Mouse (Mus musculus): Measurements from ENCODE around the gene Zcchc7. TPM values are rescaled to one million over a fixed set of nuclear protein-coding genes. Genes with fewer than 3 reads are reported as not detected.

Zcchc7 gene
- polyA plus RNA-seq, 2 experiments, result 8.8 to 12.3 TPM

GRCm38 (mm10) chr4:44931732-44932131, 176.1 kb downstream of the Zcchc7 start:
- Histone ChIP-seq H3K36me3 (replicated peaks; ENCODE audit: control insufficient read depth, insufficient read depth, low read depth) (peaks cover 2% of the 10 kb centered on the region), H3K9ac (replicated peaks) (no peak overlapping the region), H3K27me3 (ENCODE audit: control insufficient read depth, insufficient read depth, low read length) (no peaks in the 10 kb centered on the region), H3K4me2 (ENCODE audit: low read depth) (no peak overlapping the region), H3K4me1 (replicated peaks; ENCODE audit: control insufficient read depth in 2 of 2, insufficient read depth in 2 of 2, low read length in 1 of 2) (no peaks in the 10 kb centered on the region), H3K27ac (no peak overlapping the region), H3K9me3 (ENCODE audit: control insufficient read depth, low read length) (no peaks in the 10 kb centered on the region), H3K4me3 (ENCODE audit: insufficient read depth in 1 of 2, low read depth in 2 of 2, low read length in 2 of 2) (no peak overlapping the region)
- DNase-seq (ENCODE audit: low read depth in 3 of 3, low spot score in 3 of 3) (no peak), ATAC-seq (ENCODE audit: insufficient read depth) (no peak)
- 81% methylated on average over 6 of the region's 6 CpGs for WGBS (ENCODE audit: insufficient replicate concordance)
- TF ChIP-seq EP300 (IDR thresholded peaks at IDR 0.05; ENCODE audit: low read depth) (no peak), CTCF (IDR thresholded peaks at IDR 0.05; ENCODE audit: low read depth) (no peak)

- Histone ChIP-seq H3K9ac (replicated peaks) (no peak overlapping the region), H3K27me3 (ENCODE audit: control insufficient read depth, insufficient read depth, low read length) (no peaks in the 10 kb centered on the region), H3K27ac (no peak overlapping the region), H3K4me1 (replicated peaks; ENCODE audit: control insufficient read depth in 2 of 2, insufficient read depth in 2 of 2, low read length in 1 of 2) (peaks cover 0 to 5% of the 10 kb centered on the region in 2 experiments; a peak in 1 of 4 replicates), H3K36me3 (replicated peaks; ENCODE audit: control insufficient read depth, insufficient read depth, low read depth) (no peaks in the 10 kb centered on the region), H3K9me3 (ENCODE audit: control insufficient read depth, low read length) (no peaks in the 10 kb centered on the region), H3K4me2 (ENCODE audit: low read depth) (no peak overlapping the region), H3K4me3 (ENCODE audit: insufficient read depth in 1 of 2, low read depth in 2 of 2, low read length in 2 of 2) (no peak overlapping the region)
- DNase-seq (ENCODE audit: low read depth in 3 of 3, low spot score in 3 of 3) (no peak), ATAC-seq (ENCODE audit: insufficient read depth) (no peak)
- 58% methylated on average over 8 of the region's 8 CpGs for WGBS (ENCODE audit: insufficient replicate concordance)
- TF ChIP-seq EP300 (IDR thresholded peaks at IDR 0.05; ENCODE audit: low read depth) (no peak), CTCF (IDR thresholded peaks at IDR 0.05; ENCODE audit: low read depth) (no peak)
Measured at GRCm38 (mm10) chr4:44938359-44939340, 183.0 kb downstream of the Zcchc7 start.

GRCm38 (mm10) chr4:44939576-44940249, 184.0 kb downstream of the Zcchc7 start:
- WGBS (ENCODE audit: insufficient replicate concordance), result 73% methylated on average over 14 of the region's 14 CpGs
- TF ChIP-seq CTCF (IDR thresholded peaks at IDR 0.05; ENCODE audit: low read depth) (no peak), EP300 (IDR thresholded peaks at IDR 0.05; ENCODE audit: low read depth) (no peak)
- ATAC-seq (ENCODE audit: insufficient read depth), result no peak
- no peak overlapping the region for H3K9ac ChIP-seq (replicated peaks)
- H3K36me3 ChIP-seq (replicated peaks; ENCODE audit: control insufficient read depth, insufficient read depth, low read depth), result no peaks in the 10 kb centered on the region
- H3K4me3 ChIP-seq (ENCODE audit: insufficient read depth in 1 of 2, low read depth in 2 of 2, low read length in 2 of 2), result no peak overlapping the region
- H3K27me3 ChIP-seq (ENCODE audit: control insufficient read depth, insufficient read depth, low read length), result no peaks in the 10 kb centered on the region
- no peak overlapping the region for H3K4me2 ChIP-seq (ENCODE audit: low read depth)
- no peaks in the 10 kb centered on the region for H3K9me3 ChIP-seq (ENCODE audit: control insufficient read depth, low read length)
- DNase-seq (ENCODE audit: low read depth in 3 of 3, low spot score in 3 of 3), result no peak
- H3K4me1 ChIP-seq (replicated peaks; ENCODE audit: control insufficient read depth in 2 of 2, insufficient read depth in 2 of 2, low read length in 1 of 2), result peaks cover 0 to 5% of the 10 kb centered on the region in 2 experiments; a peak in 1 of 4 replicates
- H3K27ac ChIP-seq, result no peak overlapping the region

- Histone ChIP-seq H3K27me3 (ENCODE audit: control insufficient read depth, insufficient read depth, low read length) (no peaks in the 10 kb centered on the region), H3K4me3 (ENCODE audit: insufficient read depth in 1 of 2, low read depth in 2 of 2, low read length in 2 of 2) (no peak overlapping the region), H3K36me3 (replicated peaks; ENCODE audit: control insufficient read depth, insufficient read depth, low read depth) (no peaks in the 10 kb centered on the region), H3K4me1 (replicated peaks; ENCODE audit: control insufficient read depth in 2 of 2, insufficient read depth in 2 of 2, low read length in 1 of 2) (peaks cover 0 to 5% of the 10 kb centered on the region in 2 experiments; a peak in 1 of 4 replicates), H3K4me2 (ENCODE audit: low read depth) (no peak overlapping the region), H3K9me3 (ENCODE audit: control insufficient read depth, low read length) (no peaks in the 10 kb centered on the region), H3K9ac (replicated peaks) (no peak overlapping the region), H3K27ac (no peak overlapping the region)
- WGBS (ENCODE audit: insufficient replicate concordance), result 65% methylated on average over 9 of the region's 9 CpGs
- DNase-seq (ENCODE audit: low read depth in 3 of 3, low spot score in 3 of 3), result no peak
- TF ChIP-seq EP300 (IDR thresholded peaks at IDR 0.05; ENCODE audit: low read depth) (no peak), CTCF (IDR thresholded peaks at IDR 0.05; ENCODE audit: low read depth) (no peak)
- no peak for ATAC-seq (ENCODE audit: insufficient read depth)
Measured at GRCm38 (mm10) chr4:44940286-44940685, 184.6 kb downstream of the Zcchc7 start.

- Histone ChIP-seq H3K4me3 (ENCODE audit: insufficient read depth in 1 of 2, low read depth in 2 of 2, low read length in 2 of 2) (no peak overlapping the region), H3K9ac (replicated peaks) (no peak overlapping the region), H3K27me3 (ENCODE audit: control insufficient read depth, insufficient read depth, low read length) (no peaks in the 10 kb centered on the region), H3K4me1 (replicated peaks; ENCODE audit: control insufficient read depth in 2 of 2, insufficient read depth in 2 of 2, low read length in 1 of 2) (peaks cover 0 to 5% of the 10 kb centered on the region in 2 experiments; a peak in 1 of 4 replicates), H3K36me3 (replicated peaks; ENCODE audit: control insufficient read depth, insufficient read depth, low read depth) (no peaks in the 10 kb centered on the region), H3K4me2 (ENCODE audit: low read depth) (no peak overlapping the region), H3K9me3 (ENCODE audit: control insufficient read depth, low read length) (no peaks in the 10 kb centered on the region), H3K27ac (no peak overlapping the region)
- 21% methylated on average over 1 of the region's 1 CpGs for WGBS (ENCODE audit: insufficient replicate concordance)
- TF ChIP-seq EP300 (IDR thresholded peaks at IDR 0.05; ENCODE audit: low read depth) (0 out of 2 replicates have a peak, but pooled peaks have one; percentile 12), CTCF (IDR thresholded peaks at IDR 0.05; ENCODE audit: low read depth) (no peak)
- no peak for ATAC-seq (ENCODE audit: insufficient read depth)
- DNase-seq (ENCODE audit: low read depth in 3 of 3, low spot score in 3 of 3), result no peak
Measured at GRCm38 (mm10) chr4:44942237-44942636, 186.6 kb downstream of the Zcchc7 start.

Data from liver, embryonic 14.5 days (tissue).